Mouse (Mus musculus) cerebellum, adult 2 months (tissue): Measurements from ENCODE around the gene Ppdpf.

Experiments
- CTCF ChIP-seq: fragments of 200-500 bp; IDR thresholded peaks from 2 replicates; pipeline ENCODE4 v1.5.1; 2011; ENCODE audit warnings: low read depth, mild to moderate bottlenecking, control low read depth, low read length, moderate library complexity, borderline replicate concordance; ENCODE audit not compliant: insufficient read depth
- POLR2A ChIP-seq: fragments of 200-500 bp; IDR thresholded peaks from 2 replicates; pipeline ENCODE4 v1.6.1; 2011; ENCODE audit warnings: low read length, control low read depth, borderline replicate concordance; ENCODE audit not compliant: insufficient read depth

DNA sequence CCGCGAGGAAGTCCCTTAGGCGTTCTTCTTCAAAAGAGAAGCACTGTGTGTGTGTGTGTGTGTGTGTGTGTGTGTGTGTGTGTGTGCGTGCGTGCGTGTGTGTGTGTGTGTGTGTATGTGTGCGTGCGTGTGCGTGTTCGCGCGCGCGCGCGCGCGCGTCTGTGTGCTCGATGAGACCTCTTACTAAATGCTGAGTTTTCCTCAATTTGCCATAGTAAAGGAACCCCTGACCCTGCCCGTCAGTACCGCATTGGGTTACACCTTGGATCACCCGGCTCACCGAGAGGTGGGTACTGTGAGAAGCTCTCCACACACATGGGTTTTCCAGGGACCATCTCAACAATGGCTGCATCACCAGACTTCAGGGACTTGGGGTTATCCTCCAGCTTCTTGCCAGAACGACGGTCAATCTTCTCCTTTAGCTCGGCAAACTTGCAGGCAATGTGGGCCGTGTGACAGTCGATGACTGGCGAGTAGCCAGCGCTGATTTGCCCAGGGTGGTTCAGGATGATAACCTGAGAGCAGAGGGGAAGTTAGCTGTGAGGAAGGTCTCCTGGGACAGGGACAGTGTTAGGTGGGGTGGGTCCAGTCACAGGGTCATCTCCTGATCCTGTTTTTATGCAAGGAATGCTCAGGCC is 38.6 kb upstream of the Ppdpf start:
- no peak for TF ChIP-seq CTCF
- TF ChIP-seq POLR2A = no peak
